Mouse (Mus musculus) cortical plate, adult 2 months (tissue): ENCODE data around the gene Stkld1.

Source experiments
- CTCF ChIP-seq: fragments of 200-500 bp; IDR thresholded peaks from 2 replicates; pipeline ENCODE4 v1.5.1; 2011; ENCODE audit warnings: mild to moderate bottlenecking, control low read depth, low read length; ENCODE audit not compliant: insufficient read depth; ENCODE audit errors: extremely low read depth
- POLR2A ChIP-seq: fragments of 200-500 bp; IDR thresholded peaks from 2 replicates; pipeline ENCODE4 v1.6.1; 2011; ENCODE audit warnings: mild to moderate bottlenecking, low read length, control low read depth; ENCODE audit not compliant: insufficient read depth; ENCODE audit errors: extremely low read depth

DNA sequence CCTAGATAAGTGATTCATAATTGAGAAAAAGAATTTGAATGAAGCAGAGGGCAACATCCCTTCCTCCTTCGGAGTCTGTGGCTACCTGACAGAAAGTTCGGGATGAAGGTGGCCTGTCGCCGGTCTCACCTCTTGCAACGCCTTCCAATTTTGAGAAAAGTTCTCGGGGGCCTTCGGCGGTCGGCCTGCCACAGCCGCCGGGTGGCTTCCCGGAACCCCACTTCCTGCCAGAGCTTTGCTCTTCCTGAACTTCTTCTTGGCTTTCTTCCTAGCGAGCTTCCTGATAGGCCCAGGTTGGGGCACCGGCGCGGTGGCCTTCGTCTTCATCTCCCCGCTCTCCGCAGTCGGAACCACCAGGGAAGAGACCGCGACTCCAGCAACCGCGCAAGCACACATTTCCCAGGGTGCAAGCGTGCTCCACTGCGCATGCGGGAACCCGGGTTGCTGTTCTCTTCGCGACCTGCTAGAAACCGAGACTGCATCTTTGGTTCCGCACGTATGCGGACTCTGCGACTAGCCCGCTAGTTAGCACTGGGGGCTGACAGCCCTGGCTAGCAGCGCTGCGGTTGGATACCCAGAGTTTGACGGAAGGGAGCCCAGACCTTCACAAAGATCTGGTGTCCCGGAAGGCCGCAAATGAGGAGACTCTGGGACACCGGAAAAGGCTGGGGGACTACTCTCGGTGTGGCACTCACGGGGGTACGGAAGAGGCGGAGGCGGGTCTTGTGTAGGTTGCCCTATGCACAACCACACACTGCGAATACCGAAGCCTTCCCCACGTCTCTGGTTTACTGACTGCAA lies 30.3 kb downstream of the Stkld1 start, which contains the start of gene Rexo4:
- no peak for TF ChIP-seq CTCF
- peak; percentile 84 for TF ChIP-seq POLR2A
